In genomic region chr16:48383582-48384257, GRCm38 (mm10) we compare ENCODE assay signal across 21 mouse cellular contexts. TPM values are rescaled to one million over a fixed set of nuclear protein-coding genes. Genes with fewer than 3 reads are reported as not detected.
"Had no signal": no experiment of that assay in that cellular context is flagged by ENCODE, and none has a peak within 500 bp of the region (broad histone marks: within the 10 kb centered on the region; RNA-seq: fewer than 3 reads in every experiment).

No protein-coding gene starts in this region.

- H3K4me3 ChIP-seq: limb, embryonic 15.5 days; liver, embryonic 12.5 days; midbrain, embryonic 12.5 days; neural tube, embryonic 13.5 days had no signal

- ATAC-seq: intestine, postnatal 0 days; liver, embryonic 12.5 days; midbrain, embryonic 16.5 days had no signal

- DNase-seq: kidney, adult 8-10 months; kidney, postnatal 25 days; layer of hippocampus, adult 9-11 months; layer of hippocampus, postnatal 36 days; retina, postnatal 1 day; thymus, postnatal 36 days had no signal

- H3K9ac ChIP-seq: limb, embryonic 15.5 days; liver, embryonic 12.5 days; midbrain, embryonic 12.5 days; neural tube, embryonic 13.5 days had no signal

- H3K4me1 ChIP-seq: limb, embryonic 15.5 days; liver, embryonic 12.5 days; midbrain, embryonic 12.5 days; neural tube, embryonic 13.5 days had no signal

- H3K9me3 ChIP-seq: limb, embryonic 15.5 days; liver, embryonic 12.5 days; midbrain, embryonic 12.5 days; neural tube, embryonic 13.5 days had no signal

- H3K27ac ChIP-seq: limb, embryonic 15.5 days; liver, embryonic 12.5 days; midbrain, embryonic 12.5 days; neural tube, embryonic 13.5 days had no signal

- H3K4me2 ChIP-seq: limb, embryonic 15.5 days; liver, embryonic 12.5 days; midbrain, embryonic 12.5 days; neural tube, embryonic 13.5 days had no signal

- H3K36me3 ChIP-seq: limb, embryonic 15.5 days; liver, embryonic 12.5 days; midbrain, embryonic 12.5 days; neural tube, embryonic 13.5 days had no signal

- H3K27me3 ChIP-seq: limb, embryonic 15.5 days; liver, embryonic 12.5 days; midbrain, embryonic 12.5 days; neural tube, embryonic 13.5 days had no signal

RNA-seq across cellular contexts. Expression of gene Gm5485, which starts 28.5 kb away (rescaled TPM):
- total RNA-seq: layer of hippocampus, adult 18-20 months; layer of hippocampus, postnatal 36 days; left cerebral cortex, adult 8-10 months; left cerebral cortex, postnatal 25 days; megakaryocyte-erythroid progenitor cell, adult 5-6 weeks had no signal
- polyA plus RNA-seq: kidney, embryonic 16.5 days; limb, embryonic 11.5 days; limb, embryonic 15.5 days; liver, embryonic 12.5 days; liver, embryonic 16.5 days; midbrain, embryonic 12.5 days; midbrain, embryonic 16.5 days; neural tube, embryonic 13.5 days; spleen, adult 2 months; thymus, postnatal 0 days had no signal

RNA-seq across cellular contexts. Expression of gene Morc1, which starts 47.3 kb away (rescaled TPM):
- total RNA-seq: megakaryocyte-erythroid progenitor cell, adult 5-6 weeks had no signal
- polyA plus RNA-seq: limb, embryonic 11.5 days; liver, embryonic 12.5 days; liver, embryonic 16.5 days; midbrain, embryonic 12.5 days; spleen, adult 2 months had no signal
